Mouse (Mus musculus): ENCODE measurements around the gene Plcb4. TPM values are rescaled to one million over a fixed set of nuclear protein-coding genes. Genes with fewer than 3 reads are reported as not detected.

Gene Plcb4
- polyA plus RNA-seq, 1 experiment from 2014 or later, result 14.4 TPM

- DNase-seq (ENCODE audit: low spot score) (no peak), ATAC-seq (ENCODE audit: low FRiP score, low TSS enrichment) (no peak)
- H3K36me3 ChIP-seq (ENCODE audit: control insufficient read depth, insufficient read depth, low read length), result no peaks in the 10 kb centered on the region
- H3K4me1 ChIP-seq (replicated peaks; ENCODE audit: control insufficient read depth, insufficient read depth), result no peaks in the 10 kb centered on the region
- no peak overlapping the region for H3K27ac ChIP-seq (replicated peaks)
- H3K4me3 ChIP-seq (ENCODE audit: low read depth, low read length), result no peak overlapping the region
- TF ChIP-seq EP300 (optimal IDR thresholded peaks at IDR 0.05) (no peak), CTCF (IDR thresholded peaks at IDR 0.05; ENCODE audit: low read depth) (no peak)
- no peaks in the 10 kb centered on the region for H3K27me3 ChIP-seq (ENCODE audit: control insufficient read depth, insufficient read depth, low read length)
- no peak overlapping the region for H3K9ac ChIP-seq (ENCODE audit: low read length)
- H3K4me2 ChIP-seq (replicated peaks; ENCODE audit: low read depth), result no peak overlapping the region
- no peaks in the 10 kb centered on the region for H3K9me3 ChIP-seq (ENCODE audit: control insufficient read depth, low read length)
- 38% methylated on average over 2 of the region's 2 CpGs for WGBS
These were observed 161.9 kb downstream of the Plcb4 start for GRCm38 (mm10) chr2:135820691-135821090.

- H3K4me2 ChIP-seq (replicated peaks; ENCODE audit: low read depth), result no peak overlapping the region
- no peaks in the 10 kb centered on the region for H3K9me3 ChIP-seq (ENCODE audit: control insufficient read depth, low read length)
- H3K36me3 ChIP-seq (ENCODE audit: control insufficient read depth, insufficient read depth, low read length), result no peaks in the 10 kb centered on the region
- no peaks in the 10 kb centered on the region for H3K4me1 ChIP-seq (replicated peaks; ENCODE audit: control insufficient read depth, insufficient read depth)
- H3K27me3 ChIP-seq (ENCODE audit: control insufficient read depth, insufficient read depth, low read length), result no peaks in the 10 kb centered on the region
- no peak overlapping the region for H3K27ac ChIP-seq (replicated peaks)
- ATAC-seq (ENCODE audit: low FRiP score, low TSS enrichment) (no peak), DNase-seq (ENCODE audit: low spot score) (no peak)
- H3K9ac ChIP-seq (ENCODE audit: low read length), result no peak overlapping the region
- 89% methylated on average over 1 of the region's 1 CpGs for WGBS
- TF ChIP-seq EP300 (optimal IDR thresholded peaks at IDR 0.05) (no peak), CTCF (IDR thresholded peaks at IDR 0.05; ENCODE audit: low read depth) (no peak)
- no peak overlapping the region for H3K4me3 ChIP-seq (ENCODE audit: low read depth, low read length)
These were observed 164.9 kb downstream of the Plcb4 start for GRCm38 (mm10) chr2:135823690-135824089.

DNA sequence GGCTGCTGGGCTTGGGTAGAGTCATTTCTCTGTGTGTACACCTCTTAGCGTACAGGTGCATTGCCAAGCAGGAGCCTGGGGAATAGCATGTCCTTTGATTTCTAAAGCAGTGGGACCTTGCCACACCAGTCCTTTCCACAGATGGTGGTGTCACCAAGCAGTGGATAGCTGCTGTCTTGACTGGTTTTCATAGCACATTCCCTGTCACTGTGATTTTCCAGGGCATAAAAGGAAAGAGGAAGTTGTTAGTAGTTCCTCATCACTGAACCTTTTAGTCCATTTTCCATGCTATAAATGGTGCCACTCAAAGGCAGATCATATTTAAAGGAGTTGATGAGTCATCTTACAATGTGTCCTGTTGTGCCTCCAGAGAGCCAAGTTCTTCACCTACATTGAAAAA lies 165.9 kb downstream of the Plcb4 start:
- Histone ChIP-seq H3K27ac (replicated peaks) (no peak overlapping the region), H3K27me3 (ENCODE audit: control insufficient read depth, insufficient read depth, low read length) (no peaks in the 10 kb centered on the region), H3K4me1 (replicated peaks; ENCODE audit: control insufficient read depth, insufficient read depth) (no peaks in the 10 kb centered on the region), H3K4me3 (ENCODE audit: low read depth, low read length) (no peak overlapping the region), H3K9ac (ENCODE audit: low read length) (no peak overlapping the region), H3K9me3 (ENCODE audit: control insufficient read depth, low read length) (no peaks in the 10 kb centered on the region), H3K4me2 (replicated peaks; ENCODE audit: low read depth) (no peak overlapping the region), H3K36me3 (ENCODE audit: control insufficient read depth, insufficient read depth, low read length) (no peaks in the 10 kb centered on the region)
- 86% methylated on average over 1 of the region's 1 CpGs for whole genome bisulfite sequencing
- ATAC-seq (ENCODE audit: low FRiP score, low TSS enrichment) (no peak), DNase-seq (ENCODE audit: low spot score) (no peak)
- TF ChIP-seq EP300 (optimal IDR thresholded peaks at IDR 0.05) (no peak), CTCF (IDR thresholded peaks at IDR 0.05; ENCODE audit: low read depth) (no peak)

DNA sequence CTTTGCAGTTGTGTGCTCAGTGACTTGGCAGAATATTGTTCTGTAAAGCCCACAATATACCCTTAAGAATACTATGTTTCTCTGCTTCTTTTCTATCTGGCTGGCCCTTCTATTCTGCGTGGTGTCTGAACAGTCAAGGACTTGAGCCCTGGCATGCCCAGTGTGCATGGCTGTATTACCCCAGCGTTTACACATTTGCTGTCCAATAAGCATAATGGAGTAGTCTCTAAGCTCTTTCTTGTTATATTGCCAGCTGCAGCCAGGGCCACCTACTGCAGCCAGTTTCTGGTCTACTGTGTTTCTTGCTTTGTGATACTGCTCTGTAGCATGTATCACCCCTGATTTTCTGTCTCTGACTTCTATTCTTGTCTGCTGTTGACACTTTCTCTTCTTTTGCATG lies 166.8 kb downstream of the Plcb4 start:
- TF ChIP-seq EP300 (optimal IDR thresholded peaks at IDR 0.05), result no peak
- TF ChIP-seq CTCF (IDR thresholded peaks at IDR 0.05; ENCODE audit: low read depth), result no peak
- H3K9ac ChIP-seq (ENCODE audit: low read length), result no peak overlapping the region
- no peaks in the 10 kb centered on the region for H3K4me1 ChIP-seq (replicated peaks; ENCODE audit: control insufficient read depth, insufficient read depth)
- H3K27me3 ChIP-seq (ENCODE audit: control insufficient read depth, insufficient read depth, low read length), result no peaks in the 10 kb centered on the region
- WGBS, result 60% methylated on average over 2 of the region's 2 CpGs
- H3K27ac ChIP-seq (replicated peaks), result no peak overlapping the region
- no peak overlapping the region for H3K4me3 ChIP-seq (ENCODE audit: low read depth, low read length)
- ATAC-seq (ENCODE audit: low FRiP score, low TSS enrichment) (no peak), DNase-seq (ENCODE audit: low spot score) (no peak)
- H3K9me3 ChIP-seq (ENCODE audit: control insufficient read depth, low read length), result no peaks in the 10 kb centered on the region
- no peaks in the 10 kb centered on the region for H3K36me3 ChIP-seq (ENCODE audit: control insufficient read depth, insufficient read depth, low read length)
- H3K4me2 ChIP-seq (replicated peaks; ENCODE audit: low read depth), result no peak overlapping the region

DNA sequence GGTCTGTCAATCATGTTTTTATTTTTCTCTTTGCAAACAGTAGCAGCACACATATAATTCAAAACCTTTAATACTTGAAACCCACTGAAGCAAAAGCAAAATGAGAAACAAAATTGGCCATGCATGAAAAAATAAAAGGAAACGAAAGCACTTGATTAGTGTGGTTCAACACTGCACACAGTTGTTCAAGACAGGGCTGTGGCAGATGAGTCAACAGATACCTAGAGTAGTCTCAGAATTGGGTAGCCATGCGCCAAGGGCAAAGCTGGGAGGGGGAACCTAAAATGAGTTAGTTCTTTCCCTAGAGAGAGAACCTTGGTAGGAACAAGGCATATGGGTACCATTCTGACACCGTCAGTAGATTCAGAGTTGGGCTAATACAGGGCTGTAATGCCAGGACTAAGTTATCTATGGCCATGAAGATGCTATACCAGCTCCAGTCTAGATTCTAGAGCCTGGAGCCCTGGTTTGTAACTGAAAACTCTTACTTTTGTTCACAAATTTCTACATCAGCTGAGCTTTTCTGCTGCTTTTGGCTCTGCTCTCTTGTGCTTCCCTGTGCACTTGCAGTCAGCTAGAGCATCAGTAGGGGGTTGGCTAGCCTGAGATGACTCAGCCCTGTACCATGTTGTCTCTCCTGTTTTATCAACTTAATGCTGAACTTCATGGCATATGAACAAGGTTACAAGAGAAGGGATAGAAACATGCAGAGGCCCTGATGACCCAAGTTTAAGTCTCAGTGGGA lies 168.0 kb downstream of the Plcb4 start:
- H3K9ac ChIP-seq (ENCODE audit: low read length), result no peak overlapping the region
- 93% methylated on average over 3 of the region's 3 CpGs for WGBS
- H3K27me3 ChIP-seq (ENCODE audit: control insufficient read depth, insufficient read depth, low read length), result no peaks in the 10 kb centered on the region
- no peak overlapping the region for H3K4me2 ChIP-seq (replicated peaks; ENCODE audit: low read depth)
- no peak overlapping the region for H3K27ac ChIP-seq (replicated peaks)
- H3K9me3 ChIP-seq (ENCODE audit: control insufficient read depth, low read length), result no peaks in the 10 kb centered on the region
- H3K4me3 ChIP-seq (ENCODE audit: low read depth, low read length), result no peak overlapping the region
- ATAC-seq (ENCODE audit: low FRiP score, low TSS enrichment) (no peak), DNase-seq (ENCODE audit: low spot score) (no peak)
- no peaks in the 10 kb centered on the region for H3K36me3 ChIP-seq (ENCODE audit: control insufficient read depth, insufficient read depth, low read length)
- TF ChIP-seq EP300 (optimal IDR thresholded peaks at IDR 0.05) (no peak), CTCF (IDR thresholded peaks at IDR 0.05; ENCODE audit: low read depth) (no peak)
- H3K4me1 ChIP-seq (replicated peaks; ENCODE audit: control insufficient read depth, insufficient read depth), result no peaks in the 10 kb centered on the region

- no peak overlapping the region for H3K9ac ChIP-seq (ENCODE audit: low read length)
- TF ChIP-seq CTCF (IDR thresholded peaks at IDR 0.05; ENCODE audit: low read depth), result no peak
- H3K9me3 ChIP-seq (ENCODE audit: control insufficient read depth, low read length), result no peaks in the 10 kb centered on the region
- DNase-seq (ENCODE audit: low spot score) (no peak), ATAC-seq (ENCODE audit: low FRiP score, low TSS enrichment) (no peak)
- H3K27me3 ChIP-seq (ENCODE audit: control insufficient read depth, insufficient read depth, low read length), result no peaks in the 10 kb centered on the region
- no peak overlapping the region for H3K4me2 ChIP-seq (replicated peaks; ENCODE audit: low read depth)
- H3K4me1 ChIP-seq (replicated peaks; ENCODE audit: control insufficient read depth, insufficient read depth), result no peaks in the 10 kb centered on the region
- H3K27ac ChIP-seq (replicated peaks), result no peak overlapping the region
- WGBS, result 45% methylated on average over 2 of the region's 2 CpGs
- H3K4me3 ChIP-seq (ENCODE audit: low read depth, low read length), result no peak overlapping the region
- H3K36me3 ChIP-seq (ENCODE audit: control insufficient read depth, insufficient read depth, low read length), result no peaks in the 10 kb centered on the region
These were observed 169.6 kb downstream of the Plcb4 start for GRCm38 (mm10) chr2:135828446-135828845.
